Mouse (Mus musculus) neural tube, embryonic 11.5 days (tissue): ENCODE results near the gene Ehf. TPM values are rescaled to one million over a fixed set of nuclear protein-coding genes. Genes with fewer than 3 reads are reported as not detected.

Experiments
- ATAC-seq: fragments of 200-750 bp; cut with Nextera tagmentation; 2 replicates; pipeline ENCODE4 v1.8.0; 2017; ENCODE audit warnings: moderate number of reproducible peaks, mild to moderate bottlenecking, moderate TSS enrichment, moderate library complexity; ENCODE audit not compliant: insufficient read depth, low FRiP score, low TSS enrichment
- DNase-seq: peaks from one replicate; pipeline ENCODE4 v3.0.0-alpha.2; 2015; ENCODE audit warnings: low spot score
- H3K27ac ChIP-seq: fragments of 300-500 bp; sonication (generic); 2 replicates; pipeline ENCODE4 v1.5.1; 2014; ENCODE audit warnings: low read depth, mild to moderate bottlenecking, low read length
- H3K27me3 ChIP-seq: fragments of 300-500 bp; sonication (generic); 2 replicates; pipeline ENCODE4 v1.6.1; 2014; ENCODE audit warnings: mild to moderate bottlenecking, low read length, mixed read lengths; ENCODE audit not compliant: control insufficient read depth, insufficient read depth
- H3K36me3 ChIP-seq: fragments of 300-500 bp; sonication (generic); 2 replicates; pipeline ENCODE4 v1.6.1; 2014; ENCODE audit warnings: mild to moderate bottlenecking, low read length, moderate library complexity, mixed read lengths; ENCODE audit not compliant: control insufficient read depth, insufficient read depth
- H3K4me1 ChIP-seq: fragments of 300-500 bp; sonication (generic); 2 replicates; pipeline ENCODE4 v1.6.1; 2014; ENCODE audit warnings: low read length, mixed read lengths; ENCODE audit not compliant: control insufficient read depth, insufficient read depth
- H3K4me2 ChIP-seq: fragments of 300-500 bp; sonication (generic); 2 replicates; pipeline ENCODE4 v1.6.1; 2014; ENCODE audit warnings: low read depth, mild to moderate bottlenecking, moderate library complexity
- H3K4me3 ChIP-seq: fragments of 300-500 bp; sonication (generic); 2 replicates; pipeline ENCODE4 v1.5.1; 2014; ENCODE audit warnings: low read depth, low read length
- H3K9ac ChIP-seq: fragments of 300-500 bp; sonication (generic); 2 replicates; pipeline ENCODE4 v1.6.1; 2014; ENCODE audit warnings: mild to moderate bottlenecking, low read length
- H3K9me3 ChIP-seq: fragments of 300-500 bp; sonication (generic); 2 replicates; pipeline ENCODE4 v1.6.1; 2016; ENCODE audit warnings: low read length; ENCODE audit not compliant: control insufficient read depth
- WGBS: fragments of 180-500 bp; shearing (Covaris S2); extraction: QIAGEN DNeasy Blood & Tissue Kit; methylation state at CpG from one replicate; pipeline ENCODE4 v1.1.7; 2014; 5-methylcytosine and 5-hydroxymethylcytosine counted together
- polyA plus RNA-seq: library from polyadenylated mRNA; unstranded; fragments of >200 nt; fragmentation: Nextera tagmentation; extraction: Ambion mirVana; gene quantifications from 2 replicates; pipeline ENCODE4 v1.2.1, GENCODE M21; 2014

The Ehf gene
- polyA plus RNA-seq, 1 experiment from 2014 or later, result 0.15 TPM

DNA sequence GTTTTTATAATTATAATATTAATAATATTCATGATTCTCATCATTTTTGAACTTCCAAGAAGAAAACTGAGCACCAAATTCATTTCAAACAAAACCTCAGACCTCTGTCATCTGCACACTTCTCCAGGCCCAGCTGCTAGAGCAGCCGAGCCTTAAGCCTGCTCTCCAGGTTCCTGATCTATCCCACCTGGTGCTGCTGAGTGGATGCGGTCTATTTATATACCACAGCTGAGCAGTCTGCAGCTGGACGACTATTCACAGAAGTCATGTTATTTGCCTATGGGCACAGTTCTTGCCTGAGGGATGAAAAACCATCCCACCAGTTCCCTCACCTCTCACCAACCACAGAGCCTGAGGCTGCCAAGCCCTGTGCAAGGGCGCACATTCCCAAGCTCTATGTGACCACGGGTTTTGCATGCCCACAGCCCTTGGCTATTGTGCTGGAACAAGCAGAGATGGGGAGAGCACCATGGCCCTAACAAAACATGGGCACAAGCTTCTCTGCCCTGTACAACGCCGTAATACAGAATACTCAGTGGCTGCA, 13.6 kb downstream of the Ehf start:
- ATAC-seq (no peak), DNase-seq (no peak)
- no peak overlapping the region for H3K4me2 ChIP-seq
- WGBS, result 75% methylated on average over 7 of the region's 7 CpGs
- no peaks in the 10 kb centered on the region for H3K4me1 ChIP-seq
- H3K36me3 ChIP-seq, result no peaks in the 10 kb centered on the region
- H3K27ac ChIP-seq, result no peak overlapping the region
- no peaks in the 10 kb centered on the region for H3K9me3 ChIP-seq
- no peak overlapping the region for H3K9ac ChIP-seq
- H3K4me3 ChIP-seq, result no peak overlapping the region
- H3K27me3 ChIP-seq, result no peaks in the 10 kb centered on the region

DNA sequence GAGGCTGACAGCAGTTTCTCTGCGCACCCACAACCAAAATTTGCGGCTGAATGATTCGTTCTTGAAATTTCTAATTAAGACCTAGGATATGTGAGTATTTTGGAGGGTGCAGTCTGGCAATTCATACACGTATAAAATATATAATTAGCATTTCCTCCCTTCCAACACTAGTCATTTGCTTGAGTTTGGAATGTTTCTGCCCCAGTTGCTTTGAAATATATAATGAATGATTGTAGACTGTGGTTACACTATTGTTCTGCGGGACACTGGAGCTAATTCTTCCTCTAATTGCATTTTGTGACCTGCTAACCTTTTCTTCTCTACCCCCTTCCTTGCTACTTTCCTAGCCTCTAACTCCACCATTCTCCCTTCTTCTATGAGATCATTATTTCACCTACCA, 15.4 kb downstream of the Ehf start:
- Histone ChIP-seq H3K4me2 (no peak overlapping the region), H3K27ac (no peak overlapping the region), H3K4me3 (no peak overlapping the region), H3K9me3 (no peaks in the 10 kb centered on the region), H3K9ac (no peak overlapping the region), H3K27me3 (no peaks in the 10 kb centered on the region), H3K4me1 (no peaks in the 10 kb centered on the region), H3K36me3 (no peaks in the 10 kb centered on the region)
- ATAC-seq (no peak), DNase-seq (no peak)
- 77% methylated on average over 5 of the region's 5 CpGs for WGBS

DNA sequence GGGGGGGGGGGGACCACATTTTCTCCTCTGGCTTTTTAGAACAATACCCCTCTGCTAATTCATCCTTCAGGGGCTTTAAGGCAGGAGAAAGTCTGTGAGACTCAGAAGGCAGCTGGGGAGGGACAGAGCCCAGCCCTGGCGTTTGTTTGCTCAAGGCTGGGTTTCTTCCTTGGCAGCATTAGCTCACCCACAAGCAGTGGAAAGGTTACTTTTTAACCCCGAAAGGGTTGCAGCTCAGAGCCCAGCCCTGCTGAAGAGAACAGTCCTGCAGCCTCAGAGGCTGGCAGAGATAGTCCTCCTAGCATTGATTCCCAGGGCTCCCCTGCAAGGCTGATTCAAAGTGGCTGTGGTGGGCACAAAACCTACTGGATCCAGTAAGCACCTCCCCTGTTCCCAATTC, 17.5 kb downstream of the Ehf start:
- 38% methylated on average over 2 of the region's 2 CpGs for WGBS

DNA sequence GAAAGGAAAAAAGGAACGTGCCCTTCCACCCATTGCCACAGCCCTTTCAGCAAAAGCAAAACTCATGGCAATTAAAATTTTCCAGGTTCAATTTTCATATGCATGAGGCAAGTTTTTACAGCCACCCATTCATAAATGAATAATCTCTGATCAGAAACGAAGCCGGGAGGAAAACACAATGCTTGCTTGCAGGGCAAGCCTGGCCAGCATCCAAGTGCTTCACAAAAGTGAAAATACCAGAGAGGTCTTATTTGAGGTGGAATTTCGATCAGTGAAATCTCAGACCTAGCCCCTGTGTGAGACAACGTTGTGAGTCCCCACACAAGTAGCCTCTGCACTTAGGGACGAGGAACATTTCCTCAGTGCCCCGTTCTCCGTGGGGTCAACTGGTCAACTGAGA, 19.3 kb downstream of the Ehf start:
- no peak overlapping the region for H3K9ac ChIP-seq
- 89% methylated on average over 8 of the region's 8 CpGs for WGBS
- no peaks in the 10 kb centered on the region for H3K36me3 ChIP-seq
- H3K27me3 ChIP-seq, result no peaks in the 10 kb centered on the region
- ATAC-seq, result no peak
- H3K4me2 ChIP-seq, result no peak overlapping the region
- no peaks in the 10 kb centered on the region for H3K4me1 ChIP-seq
- DNase-seq, result no peak
- H3K4me3 ChIP-seq, result no peak overlapping the region
- H3K27ac ChIP-seq, result no peak overlapping the region
- no peaks in the 10 kb centered on the region for H3K9me3 ChIP-seq

More for the DNA sequence above, 17.5 kb downstream of the Ehf start:
- no peak overlapping the region for H3K4me2 ChIP-seq
- H3K9ac ChIP-seq, result no peak overlapping the region
- H3K4me3 ChIP-seq, result no peak overlapping the region
- H3K27me3 ChIP-seq, result no peaks in the 10 kb centered on the region
- no peaks in the 10 kb centered on the region for H3K36me3 ChIP-seq
- no peaks in the 10 kb centered on the region for H3K4me1 ChIP-seq
- no peaks in the 10 kb centered on the region for H3K9me3 ChIP-seq
- ATAC-seq (no peak), DNase-seq (no peak)
- no peak overlapping the region for H3K27ac ChIP-seq

DNA sequence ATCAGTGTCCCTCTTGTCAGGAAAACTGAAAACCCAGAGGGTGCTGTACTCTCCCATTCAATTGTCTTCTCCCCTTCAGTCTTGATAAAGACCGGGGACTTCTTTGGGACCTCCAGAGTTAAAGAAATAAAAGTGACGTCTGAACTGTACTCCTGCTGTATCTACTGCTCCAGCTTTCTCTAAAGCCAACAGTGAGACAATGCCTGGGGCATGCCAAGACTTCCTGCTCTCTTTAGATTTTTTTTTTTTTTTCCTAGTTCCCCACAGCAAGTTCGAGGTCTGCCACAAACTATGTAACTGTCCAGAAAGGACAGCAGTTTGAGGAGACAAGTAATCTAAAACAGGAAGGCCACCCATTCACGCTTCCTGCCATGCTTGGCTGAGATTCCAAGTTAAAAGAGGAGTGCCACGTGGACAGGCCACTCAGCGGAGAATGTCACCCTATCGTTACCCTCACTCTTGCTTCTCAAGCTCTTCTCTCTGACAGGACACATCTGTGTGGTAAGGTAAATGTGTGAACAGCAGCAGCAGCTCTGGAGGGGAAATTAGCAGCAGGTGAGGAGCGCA, 20.8 kb downstream of the Ehf start:
- H3K4me1 ChIP-seq, result no peaks in the 10 kb centered on the region
- ATAC-seq (no peak), DNase-seq (no peak)
- no peaks in the 10 kb centered on the region for H3K9me3 ChIP-seq
- H3K27me3 ChIP-seq, result no peaks in the 10 kb centered on the region
- no peak overlapping the region for H3K9ac ChIP-seq
- H3K36me3 ChIP-seq, result no peaks in the 10 kb centered on the region
- H3K4me3 ChIP-seq, result no peak overlapping the region
- no peak overlapping the region for H3K4me2 ChIP-seq
- no peak overlapping the region for H3K27ac ChIP-seq
- 67% methylated on average over 8 of the region's 8 CpGs for WGBS

DNA sequence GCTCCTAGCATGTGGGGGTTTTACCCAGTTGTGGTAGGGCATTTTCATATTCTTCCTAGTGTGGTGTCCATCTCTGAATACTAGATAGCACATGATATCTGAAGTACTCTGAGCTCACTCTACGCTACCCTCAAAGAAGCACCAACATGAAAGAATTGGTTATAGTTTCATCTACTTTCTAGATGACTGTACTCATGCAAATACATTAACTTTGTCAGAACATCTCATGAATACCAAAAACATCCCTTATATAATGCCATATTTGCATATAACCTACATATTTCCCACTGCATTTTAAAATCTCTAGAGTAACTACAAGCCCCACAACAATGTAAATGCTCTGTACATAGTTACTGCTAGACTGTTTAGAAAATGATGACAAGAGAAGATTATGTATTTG, 23.2 kb downstream of the Ehf start:
- H3K9ac ChIP-seq, result no peak overlapping the region
- H3K4me1 ChIP-seq, result no peaks in the 10 kb centered on the region
- ATAC-seq (no peak), DNase-seq (no peak)
- no peak overlapping the region for H3K4me2 ChIP-seq
- 75% methylated on average over 1 of the region's 1 CpGs for WGBS
- no peaks in the 10 kb centered on the region for H3K27me3 ChIP-seq
- H3K9me3 ChIP-seq, result no peaks in the 10 kb centered on the region
- H3K27ac ChIP-seq, result no peak overlapping the region
- H3K4me3 ChIP-seq, result no peak overlapping the region
- H3K36me3 ChIP-seq, result no peaks in the 10 kb centered on the region

DNA sequence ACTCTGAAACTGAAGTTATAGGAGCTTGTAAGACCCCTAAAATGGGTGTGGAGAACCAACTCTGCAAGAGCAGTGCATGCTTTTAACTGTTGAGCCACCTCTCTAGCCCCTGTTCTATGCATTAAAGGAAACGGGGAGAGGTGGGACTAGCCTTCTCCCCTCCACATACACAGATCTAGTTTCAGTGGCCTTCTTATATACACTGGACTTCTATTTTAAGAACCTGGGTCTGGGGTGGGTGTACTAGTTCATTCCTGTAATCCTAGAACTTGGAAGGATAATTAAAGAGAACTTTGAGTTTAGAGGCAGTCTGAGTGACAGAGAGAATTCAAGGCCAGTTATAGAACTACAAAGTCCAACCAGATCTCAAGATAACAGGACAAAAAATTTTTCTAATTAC, 24.6 kb downstream of the Ehf start:
- Histone ChIP-seq H3K4me3 (no peak overlapping the region), H3K4me1 (no peaks in the 10 kb centered on the region), H3K4me2 (no peak overlapping the region), H3K9me3 (no peaks in the 10 kb centered on the region), H3K27ac (no peak overlapping the region), H3K36me3 (no peaks in the 10 kb centered on the region), H3K27me3 (no peaks in the 10 kb centered on the region), H3K9ac (no peak overlapping the region)
- ATAC-seq, result no peak
- WGBS, result 81% methylated on average over 1 of the region's 1 CpGs
- DNase-seq, result no peak

DNA sequence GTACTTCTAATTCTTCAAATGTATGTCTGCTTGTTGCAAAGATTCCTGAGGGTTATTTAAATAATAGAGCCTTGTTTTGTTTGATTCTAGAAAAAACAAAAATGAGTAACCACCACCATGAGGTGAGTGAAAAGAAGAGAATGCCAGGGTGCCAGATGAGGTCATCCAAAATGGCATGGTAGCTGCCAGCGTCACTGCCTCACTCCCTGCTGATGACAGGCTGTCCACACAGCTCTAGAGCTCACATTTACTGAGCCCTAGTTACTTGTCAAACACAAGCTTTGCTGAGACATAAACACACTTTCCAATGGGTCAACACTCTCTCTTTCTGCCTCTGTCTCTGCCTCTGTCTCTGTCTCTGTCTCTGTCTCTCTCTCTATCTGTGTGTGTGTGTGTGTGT, 25.3 kb downstream of the Ehf start:
- no peak for ATAC-seq
- Histone ChIP-seq H3K9ac (no peak overlapping the region), H3K4me3 (no peak overlapping the region), H3K36me3 (no peaks in the 10 kb centered on the region), H3K27ac (no peak overlapping the region), H3K27me3 (no peaks in the 10 kb centered on the region), H3K9me3 (no peaks in the 10 kb centered on the region), H3K4me1 (no peaks in the 10 kb centered on the region), H3K4me2 (no peak overlapping the region)
- 82% methylated on average over 1 of the region's 1 CpGs for WGBS
- no peak for DNase-seq

DNA sequence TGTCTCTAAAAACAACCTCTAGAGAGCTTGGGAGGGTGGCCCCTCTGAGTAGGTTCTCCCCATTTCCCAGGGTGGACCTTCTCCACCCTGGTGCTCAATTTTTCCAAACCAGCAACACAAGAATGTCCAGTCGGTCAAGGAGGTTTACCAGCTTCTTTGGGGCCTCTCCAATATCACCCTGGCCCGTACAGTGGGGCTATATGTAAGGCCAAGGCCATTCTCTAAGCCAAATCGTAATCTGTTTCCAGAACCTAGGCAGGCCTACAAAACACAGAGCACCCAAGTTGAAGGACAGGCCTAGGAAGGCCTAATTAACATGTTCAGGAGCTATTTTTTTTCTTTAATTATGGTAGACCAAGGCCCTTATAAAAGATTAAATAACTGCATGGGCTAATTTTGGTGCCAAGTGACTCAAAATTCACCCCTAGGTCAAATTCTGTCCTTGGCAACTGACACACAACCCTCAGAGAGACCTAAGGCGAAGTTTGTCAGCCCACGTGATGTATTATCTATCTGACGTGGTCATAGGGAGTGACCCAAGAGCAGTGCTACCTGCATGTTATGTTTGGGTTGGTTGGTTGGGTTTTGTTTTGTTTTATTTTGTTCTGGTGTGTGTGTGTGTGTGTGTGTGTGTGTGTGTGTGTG, 27.6 kb downstream of the Ehf start:
- DNase-seq (no peak), ATAC-seq (no peak)
- 86% methylated on average over 6 of the region's 6 CpGs for WGBS
- no peaks in the 10 kb centered on the region for H3K4me1 ChIP-seq
- H3K4me2 ChIP-seq, result no peak overlapping the region
- no peaks in the 10 kb centered on the region for H3K36me3 ChIP-seq
- no peak overlapping the region for H3K27ac ChIP-seq
- no peaks in the 10 kb centered on the region for H3K27me3 ChIP-seq
- no peaks in the 10 kb centered on the region for H3K9me3 ChIP-seq
- no peak overlapping the region for H3K9ac ChIP-seq
- no peak overlapping the region for H3K4me3 ChIP-seq
